Comparison of ENCODE assay signal across 8 mouse cellular contexts in the genomic region with DNA sequence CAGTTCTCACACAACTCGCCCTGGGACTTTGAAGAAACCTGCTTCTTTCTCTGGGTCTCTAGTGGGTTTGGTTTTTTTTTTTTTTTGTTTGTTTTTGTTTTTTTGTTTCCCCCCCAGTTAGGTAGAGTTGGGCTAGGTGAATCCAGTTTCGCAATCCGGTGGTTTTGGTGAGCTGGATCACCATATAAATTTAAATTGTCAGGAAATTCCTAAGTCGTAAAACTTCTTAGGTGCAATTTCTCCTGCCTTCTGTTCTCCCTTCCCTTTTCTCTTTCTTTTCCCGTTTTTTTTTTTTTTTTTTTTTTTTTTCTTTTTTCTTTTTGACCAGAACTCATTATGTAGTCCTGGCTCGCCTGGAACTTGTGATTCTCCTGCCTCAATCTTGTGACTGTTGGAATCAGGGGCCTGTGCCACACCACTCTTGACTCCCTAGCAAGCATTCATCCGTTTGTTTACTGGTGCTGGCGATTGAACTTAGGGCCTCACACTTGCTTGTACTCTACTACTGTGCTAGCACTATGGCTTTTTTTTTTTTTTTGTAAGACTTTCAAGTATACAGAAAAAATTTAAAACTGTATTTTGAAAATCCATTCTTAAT. TPM values are rescaled to one million over a fixed set of nuclear protein-coding genes. Genes with fewer than 3 reads are reported as not detected.
A peak's percentile ranks its signal among the peaks of the same experiment; 100 is the strongest.
DNase-seq lines count a peak whose midpoint lies in the region; ATAC-seq and TF ChIP-seq lines count a peak whose summit lies in the region.

No protein-coding gene starts in this region.

- intact Hi-C loops in gastrocnemius, adult 2 months (cut with DNase I) = no loop called here

- H3K9me3 ChIP-seq in embryonic facial prominence, embryonic 15.5 days (replicated peaks) = no peaks in the 10 kb centered on the region
- no peaks in the 10 kb centered on the region for H3K9me3 ChIP-seq in liver, embryonic 11.5 days (ENCODE audit: control insufficient read depth, low read length)

- peaks cover 16% of the 10 kb centered on the region for H3K27me3 ChIP-seq in embryonic facial prominence, embryonic 15.5 days
- H3K27me3 ChIP-seq in liver, embryonic 11.5 days (replicated peaks; ENCODE audit: control insufficient read depth, insufficient read depth, low read length) = no peaks in the 10 kb centered on the region

- TF ChIP-seq CTCF in gastrocnemius, adult 2 months (IDR thresholded peaks at IDR 0.05) = no peak

- no peaks in the 10 kb centered on the region; the same call in 1 of the 2 replicates for H3K4me1 ChIP-seq in embryonic facial prominence, embryonic 15.5 days
- no peaks in the 10 kb centered on the region; the same call in 1 of the 2 replicates for H3K4me1 ChIP-seq in liver, embryonic 11.5 days (replicated peaks; ENCODE audit: control insufficient read depth, insufficient read depth, low read length)

- 10% methylated on average over 8 of the region's 8 CpGs for WGBS in embryonic facial prominence, embryonic 15.5 days
- WGBS in liver, embryonic 11.5 days = 9% methylated on average over 8 of the region's 8 CpGs

- H3K4me2 ChIP-seq in embryonic facial prominence, embryonic 15.5 days (replicated peaks) = peak overlapping the region; percentile 65
- H3K4me2 ChIP-seq in liver, embryonic 11.5 days = peak overlapping the region; percentile 72

- H3K9ac ChIP-seq in embryonic facial prominence, embryonic 15.5 days = peak overlapping the region; percentile 85
- H3K9ac ChIP-seq in liver, embryonic 11.5 days (ENCODE audit: low read depth, low read length) = peak overlapping the region; percentile 90

- no peak for ATAC-seq in embryonic facial prominence, embryonic 15.5 days (ENCODE audit: insufficient number of reproducible peaks, low FRiP score, low TSS enrichment, low read depth)
- ATAC-seq in liver, embryonic 11.5 days (replicated peaks; ENCODE audit: low FRiP score) = no peak
- ATAC-seq in monocyte, adult 5-6 weeks (replicated peaks; ENCODE audit: insufficient number of reproducible peaks, low FRiP score, low TSS enrichment, poor library complexity, severe bottlenecking) = no peak
- ATAC-seq in erythroid progenitor cell, adult 5-6 weeks (replicated peaks; ENCODE audit: low FRiP score, poor library complexity, severe bottlenecking) = no peak

- no peak for DNase-seq in gastrocnemius, adult 2 months
- DNase-seq in gastrocnemius, adult 18-20 months (ENCODE audit: low spot score) = no peak
- peak; percentile 57 for DNase-seq in 3T3-L1 (ENCODE audit: low read depth, low spot score)
- no peak for DNase-seq in liver, embryonic 11.5 days (ENCODE audit: low spot score)
- no peak for DNase-seq in cerebellum, postnatal 4 days (ENCODE audit: low spot score in 2 of 2)

- 0 out of 2 replicates have a peak, but pooled peaks cover 3% of the 10 kb centered on the region for H3K36me3 ChIP-seq in embryonic facial prominence, embryonic 15.5 days
- H3K36me3 ChIP-seq in liver, embryonic 11.5 days (ENCODE audit: control insufficient read depth, insufficient read depth, low read length) = no peaks in the 10 kb centered on the region; the same call in 1 of the 2 replicates

- peak overlapping the region; percentile 96 for H3K4me3 ChIP-seq in gastrocnemius, adult 2 months
- peak overlapping the region; percentile 97 for H3K4me3 ChIP-seq in embryonic facial prominence, embryonic 15.5 days (replicated peaks)
- H3K4me3 ChIP-seq in liver, embryonic 11.5 days (ENCODE audit: low read depth, low read length) = peak overlapping the region; percentile 93

- H3K27ac ChIP-seq in gastrocnemius, adult 2 months = peak overlapping the region; percentile 92
- peak overlapping the region; percentile 74; the same call in 1 of the 2 replicates for H3K27ac ChIP-seq in embryonic facial prominence, embryonic 15.5 days (replicated peaks)
- no peak overlapping the region for H3K27ac ChIP-seq in liver, embryonic 11.5 days (ENCODE audit: low read depth, low read length)

RNA-seq across cellular contexts. Expression of a gene that starts 1.0 kb away (rescaled TPM):
- 1 to 10 TPM; 1.8 TPM for total RNA-seq in gastrocnemius, adult 2 months (2021)
- 1 to 10 TPM; 1.9 to 2.1 TPM for total RNA-seq in gastrocnemius, adult 18-20 months (2021)
- polyA plus RNA-seq in embryonic facial prominence, embryonic 15.5 days (2015; fragmentation: Nextera tagmentation; extraction: Ambion mirVana) = 116 and 120 TPM in 2 replicates
- polyA plus RNA-seq in liver, embryonic 11.5 days (2014; fragmentation: Nextera tagmentation; extraction: Ambion mirVana) = 49.1 and 50.2 TPM in 2 replicates
- total RNA-seq in monocyte, adult 5-6 weeks (2017) = 5.0 to 12.2 TPM (median 5.9 TPM) in 3 replicates
- 29.9 and 46.5 TPM in 2 replicates for total RNA-seq in erythroid progenitor cell, adult 5-6 weeks (2015; ENCODE audit: low replicate concordance)
- 3.0 and 5.6 TPM in 2 replicates for total RNA-seq in erythroid progenitor cell, adult 5-6 weeks (2017; ENCODE audit: low replicate concordance)
